Mouse (Mus musculus) gastrocnemius, adult 2 months (tissue): ENCODE measurements around the gene Lgr6. TPM values are rescaled to one million over a fixed set of nuclear protein-coding genes. Genes with fewer than 3 reads are reported as not detected.

Experiments
- DNase-seq: peaks from one replicate; pipeline ENCODE4 v3.0.0; 2022
- H3K27ac ChIP-seq: fragments of 200-600 bp; 2 replicates; pipeline ENCODE4 v1.8.1; 2022; ENCODE audit warnings: mild to moderate bottlenecking
- H3K4me3 ChIP-seq: fragments of 200-600 bp; 2 replicates; pipeline ENCODE4 v1.8.1; 2022; ENCODE audit warnings: mild to moderate bottlenecking, moderate library complexity
- CTCF ChIP-seq: fragments of 200-600 bp; IDR thresholded peaks from 2 replicates; pipeline ENCODE4 v1.8.1; 2022; ENCODE audit warnings: antibody characterized with exemption, mild to moderate bottlenecking, moderate library complexity
- intact Hi-C: fragments of 180-260 bp; cut with DNase I; formaldehyde crosslinking; loops from one replicate; pipeline ENCODE4 v1.15.1; 2025
- total RNA-seq, 2 experiments: library from RNA; stranded (reverse); gene quantifications; 2 replicates each; pipeline ENCODE4 v1.2.3; 2021

The Lgr6 gene
- total RNA-seq, 2 experiments from 2014 or later = 0.08 to 0.86 TPM

DNA sequence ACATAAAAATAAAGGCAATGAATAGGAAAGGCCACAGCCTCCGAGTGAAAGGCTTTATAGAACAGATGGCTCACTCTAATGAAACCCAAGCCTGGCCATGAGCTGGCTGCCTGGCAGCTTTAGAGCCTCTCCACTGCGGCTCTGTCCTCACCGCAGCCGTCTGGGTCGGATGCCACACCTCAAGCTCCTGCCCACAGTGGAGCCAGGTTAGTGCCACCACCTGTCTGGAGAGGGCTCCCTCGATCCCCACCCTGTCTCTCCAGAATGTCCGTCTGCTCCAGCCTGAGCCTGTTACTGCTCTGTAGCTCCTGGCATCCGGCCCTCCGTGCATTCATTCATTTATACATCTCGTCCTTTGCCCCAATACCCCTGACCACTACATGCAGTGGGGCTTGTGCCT, 15.4 kb downstream of the Lgr6 start:
- no peak for TF ChIP-seq CTCF
- DNase-seq = peak; percentile 71
- intact Hi-C loops = loop anchor here (5.0 kb wide), 1 partner anchor 37 kb away; no protein-coding TSS in a partner anchor
- no peak overlapping the region for H3K27ac ChIP-seq
- H3K4me3 ChIP-seq = no peak overlapping the region

DNA sequence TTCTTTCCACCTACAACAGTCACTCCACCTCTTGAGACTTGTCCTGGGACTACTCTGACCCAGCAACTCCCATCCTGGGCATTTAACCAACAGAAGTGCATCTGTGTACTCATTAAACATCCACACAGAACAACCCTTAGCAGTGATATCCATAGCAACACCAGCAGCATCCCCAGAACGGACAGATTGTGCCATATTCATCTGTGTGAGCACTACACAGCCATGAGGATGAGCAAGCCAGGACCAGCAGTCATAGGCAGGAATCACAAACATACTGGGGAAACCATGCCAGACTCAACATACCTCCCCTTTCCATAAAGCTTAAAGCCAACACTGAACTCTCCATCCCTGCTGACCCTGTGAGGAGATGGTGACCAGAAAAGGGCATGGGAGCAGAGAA, 17.7 kb downstream of the Lgr6 start:
- DNase-seq = no peak
- intact Hi-C loops = no loop called here
- no peak overlapping the region for H3K27ac ChIP-seq

GRCm38 (mm10) chr1:135086015-135086414, 19.1 kb downstream of the Lgr6 start:
- intact Hi-C loops = no loop called here

More for the DNA sequence above, 17.7 kb downstream of the Lgr6 start:
- no peak for TF ChIP-seq CTCF
- H3K4me3 ChIP-seq = no peak overlapping the region

DNA sequence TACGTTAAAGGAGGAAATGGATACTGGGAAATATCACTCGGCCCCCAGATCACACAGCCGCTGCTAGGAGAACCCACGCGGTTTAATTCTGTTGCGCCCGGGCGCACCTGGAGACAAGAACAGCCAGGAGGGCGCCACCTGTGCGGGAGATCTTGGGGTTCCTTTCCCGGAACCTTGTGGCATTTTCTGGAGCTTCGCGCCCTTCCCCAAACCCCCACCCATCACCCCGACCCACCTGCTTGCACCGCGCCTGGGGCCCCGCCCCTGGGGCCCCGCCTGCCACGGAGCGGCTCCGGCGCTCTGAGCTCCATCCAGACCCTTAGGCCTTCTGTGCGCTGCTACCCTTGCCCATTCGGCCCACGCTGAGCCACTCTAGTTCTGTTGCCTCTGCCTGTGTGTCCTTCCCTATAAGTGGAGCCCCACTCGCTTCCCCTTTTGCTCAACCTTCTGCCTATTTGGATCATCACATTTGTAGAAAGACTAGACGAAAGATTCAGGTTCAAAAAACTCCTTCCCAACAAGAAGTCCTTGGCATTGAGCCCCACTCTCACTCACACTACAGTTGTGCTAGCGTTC, 19.7 kb downstream of the Lgr6 start:
- Histone ChIP-seq H3K4me3 (no peak overlapping the region), H3K27ac (no peak overlapping the region)
- no peak for TF ChIP-seq CTCF
- peak; percentile 13 for DNase-seq
- intact Hi-C loops = no loop called here

More at GRCm38 (mm10) chr1:135086015-135086414, 19.1 kb downstream of the Lgr6 start:
- DNase-seq = peak; percentile 6
- Histone ChIP-seq H3K4me3 (no peak overlapping the region), H3K27ac (no peak overlapping the region)
- no peak for TF ChIP-seq CTCF

DNA sequence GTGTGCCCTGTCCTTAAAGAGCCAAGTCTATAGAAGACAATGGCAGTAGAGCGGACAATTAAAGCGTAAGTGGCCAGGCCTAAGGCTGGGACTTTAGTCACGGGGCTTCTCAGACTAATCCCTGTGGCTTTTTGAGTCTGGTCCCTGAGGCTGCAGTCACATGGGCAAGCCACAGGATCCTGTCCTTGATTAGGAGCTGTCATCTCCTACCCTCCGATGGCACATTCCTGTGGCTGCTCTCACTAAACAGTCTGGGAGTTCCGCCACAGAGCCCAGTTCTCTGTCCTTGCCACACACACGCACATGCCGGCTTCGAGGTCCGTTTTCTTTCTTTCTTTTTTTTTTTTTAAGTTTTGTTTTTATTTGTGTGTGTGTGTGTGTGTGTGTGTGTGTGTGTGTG, 21.6 kb downstream of the Lgr6 start:
- H3K4me3 ChIP-seq = no peak overlapping the region
- peak; percentile 12 for DNase-seq
- TF ChIP-seq CTCF = no peak
- H3K27ac ChIP-seq = no peak overlapping the region
- intact Hi-C loops = no loop called here

- no peak overlapping the region for H3K4me3 ChIP-seq
- DNase-seq = peak; percentile 0
- intact Hi-C loops = no loop called here
- H3K27ac ChIP-seq = no peak overlapping the region
- no peak for TF ChIP-seq CTCF
These were observed 22.8 kb downstream of the Lgr6 start for GRCm38 (mm10) chr1:135082267-135082666.

- TF ChIP-seq CTCF = no peak
- DNase-seq = no peak
- Histone ChIP-seq H3K4me3 (no peak overlapping the region), H3K27ac (no peak overlapping the region)
- intact Hi-C loops = no loop called here
These were observed 26.1 kb downstream of the Lgr6 start for GRCm38 (mm10) chr1:135079021-135079420.

DNA sequence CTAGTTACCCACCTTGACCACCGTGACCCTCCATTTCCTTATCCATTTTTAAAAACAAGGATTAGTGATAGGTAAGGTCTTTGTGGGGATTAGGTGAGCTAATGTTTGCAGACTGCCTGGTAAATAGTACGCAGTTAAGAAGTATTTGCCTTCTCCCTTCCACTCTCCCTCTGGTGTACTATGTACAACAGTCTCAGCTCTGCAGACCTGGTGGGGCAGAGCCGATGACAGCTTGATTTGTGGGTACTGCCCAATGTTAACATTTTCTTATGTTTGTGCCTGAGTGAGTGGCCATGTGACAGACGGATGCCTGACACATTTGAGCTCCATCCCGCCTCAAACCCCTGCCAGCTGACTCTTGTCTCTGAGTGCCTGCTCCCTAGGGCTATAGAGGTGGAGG, 28.6 kb downstream of the Lgr6 start:
- Histone ChIP-seq H3K27ac (no peak overlapping the region), H3K4me3 (no peak overlapping the region)
- no peak for TF ChIP-seq CTCF
- DNase-seq = no peak
- intact Hi-C loops = no loop called here

DNA sequence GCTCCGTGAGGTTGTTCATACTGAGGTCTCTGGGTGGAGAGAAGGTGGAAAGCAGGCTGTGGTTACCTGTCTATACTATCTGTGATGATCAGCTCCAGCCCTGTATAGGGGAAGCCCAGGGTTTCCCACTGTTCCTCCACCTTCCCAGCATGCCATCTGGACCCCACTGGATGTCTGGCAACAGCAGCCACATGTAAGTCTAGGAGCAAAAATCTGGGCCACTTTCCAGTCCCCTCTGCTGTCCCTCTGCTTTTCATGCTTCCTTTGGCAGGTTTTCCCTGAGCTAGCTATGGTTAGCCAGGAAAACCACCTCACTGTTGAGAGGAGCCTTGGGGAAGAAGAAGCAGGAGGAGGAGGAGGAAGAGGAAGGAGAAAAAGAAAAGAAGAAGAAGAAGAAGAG, 29.8 kb downstream of the Lgr6 start:
- intact Hi-C loops = no loop called here
- no peak for TF ChIP-seq CTCF
- no peak overlapping the region for H3K4me3 ChIP-seq
- H3K27ac ChIP-seq = no peak overlapping the region
- no peak for DNase-seq

DNA sequence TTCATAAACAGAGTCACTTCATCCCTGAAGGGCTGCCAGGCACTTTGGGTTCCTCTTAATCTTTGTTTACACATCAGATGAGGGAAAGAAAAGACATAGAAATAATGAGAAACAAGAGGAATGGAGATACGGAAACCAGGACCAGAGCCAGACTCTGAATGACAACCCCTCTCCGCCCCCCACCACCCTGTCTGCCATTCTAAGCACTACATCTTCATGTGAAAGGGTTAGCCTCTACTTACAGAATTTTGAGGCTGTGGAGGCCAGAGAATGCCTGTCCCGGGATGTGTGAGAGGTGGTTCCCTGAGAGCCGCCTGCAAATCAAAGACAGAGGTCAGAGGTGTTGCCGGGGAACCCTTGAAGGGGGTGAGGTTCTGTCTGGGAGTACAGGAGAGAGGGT, 32.4 kb downstream of the Lgr6 start:
- Histone ChIP-seq H3K4me3 (no peak overlapping the region), H3K27ac (no peak overlapping the region)
- TF ChIP-seq CTCF = no peak
- intact Hi-C loops = no loop called here
- no peak for DNase-seq

GRCm38 (mm10) chr1:135069841-135070240, 35.2 kb downstream of the Lgr6 start:
- no peak for DNase-seq
- intact Hi-C loops = no loop called here
- TF ChIP-seq CTCF = no peak
- H3K4me3 ChIP-seq = no peak overlapping the region
- H3K27ac ChIP-seq = no peak overlapping the region

DNA sequence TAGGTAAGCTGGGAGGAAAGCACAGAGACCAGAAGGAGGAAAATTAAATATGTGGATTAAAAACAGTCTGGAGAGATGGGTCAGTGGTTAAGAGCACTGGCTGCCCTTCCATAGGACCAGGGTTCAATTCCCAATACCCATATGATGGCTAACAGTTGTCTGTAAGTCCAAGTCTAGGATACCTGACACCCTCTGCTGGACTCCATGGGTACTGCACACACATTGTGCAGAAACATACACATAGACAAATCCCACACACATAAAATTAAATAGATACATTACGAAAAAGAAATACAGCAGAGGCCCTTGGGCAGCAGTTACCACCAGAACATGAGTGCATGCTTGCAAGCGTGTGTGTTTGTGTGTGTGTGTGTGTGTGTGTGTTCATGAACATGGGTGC, 40.6 kb downstream of the Lgr6 start:
- no peak for DNase-seq
- intact Hi-C loops = no loop called here
- no peak; the same call in 1 of the 2 replicates for TF ChIP-seq CTCF
- Histone ChIP-seq H3K4me3 (no peak overlapping the region), H3K27ac (no peak overlapping the region)

GRCm38 (mm10) chr1:135062936-135063335, 42.1 kb downstream of the Lgr6 start:
- intact Hi-C loops = no loop called here
- DNase-seq = no peak
- no peak for TF ChIP-seq CTCF
- H3K27ac ChIP-seq = no peak overlapping the region
- no peak overlapping the region for H3K4me3 ChIP-seq

DNA sequence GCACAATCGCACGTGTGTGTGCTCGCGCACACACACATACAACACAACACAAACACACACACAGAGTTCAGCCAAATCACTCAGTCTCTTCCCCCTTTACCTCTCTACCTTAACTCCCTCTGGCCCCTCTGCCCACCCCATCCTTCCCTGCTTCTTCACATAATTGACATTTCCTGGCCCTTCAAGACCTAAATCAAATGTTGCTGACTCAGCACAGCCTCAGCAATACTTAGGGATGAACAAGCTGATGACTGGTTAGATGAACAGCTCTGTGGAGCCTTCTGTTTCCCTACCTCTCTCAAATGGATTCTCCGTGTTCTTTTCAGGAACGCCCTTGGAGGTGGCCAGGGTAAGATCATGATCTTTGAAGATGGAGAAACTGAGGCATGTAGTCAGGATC, 43.8 kb downstream of the Lgr6 start:
- intact Hi-C loops = no loop called here
- Histone ChIP-seq H3K27ac (no peak overlapping the region), H3K4me3 (no peak overlapping the region)
- no peak for TF ChIP-seq CTCF
- DNase-seq = no peak
